Mouse (Mus musculus): ENCODE measurements around the gene Ank3. TPM values are rescaled to one million over a fixed set of nuclear protein-coding genes. Genes with fewer than 3 reads are reported as not detected.

Ank3 gene
- polyA plus RNA-seq, 1 experiment from 2014 or later = 22.5 TPM

DNA sequence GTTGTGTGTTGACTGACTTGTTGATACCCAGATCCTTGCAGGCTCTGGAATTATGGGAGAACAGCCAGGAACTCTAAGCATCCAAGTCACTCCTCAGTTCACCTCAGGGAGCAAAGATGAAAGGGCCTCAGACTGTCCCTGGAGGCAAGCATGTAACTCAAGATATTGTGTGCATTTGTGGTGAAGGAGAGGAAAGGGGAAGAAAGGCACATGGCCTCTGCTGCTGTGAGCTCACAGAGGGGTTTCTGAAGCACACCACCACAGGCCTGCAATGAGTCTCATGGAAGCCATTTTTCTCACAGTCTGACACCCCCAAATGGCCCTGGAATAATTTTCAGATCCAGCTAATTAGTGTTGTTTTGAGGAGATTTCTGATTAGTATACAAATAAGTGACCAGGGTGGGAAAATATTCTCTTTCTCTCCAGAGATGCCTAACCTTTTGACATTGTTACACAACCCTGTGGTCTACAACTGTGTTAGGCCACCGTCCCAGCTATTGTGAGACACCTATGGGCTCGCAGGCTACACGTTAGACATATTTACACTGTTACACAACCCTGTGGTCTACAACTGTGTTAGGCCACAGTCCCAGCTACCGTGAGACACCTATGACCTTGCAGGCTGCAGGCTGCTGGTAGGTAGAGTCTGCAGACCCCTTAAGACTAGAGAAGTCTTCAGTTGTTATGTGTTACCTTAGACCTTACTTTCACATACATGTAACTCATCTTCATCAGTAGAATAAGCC is 485.5 kb downstream of the Ank3 start:
- WGBS = 87% methylated on average over 4 of the region's 4 CpGs

DNA sequence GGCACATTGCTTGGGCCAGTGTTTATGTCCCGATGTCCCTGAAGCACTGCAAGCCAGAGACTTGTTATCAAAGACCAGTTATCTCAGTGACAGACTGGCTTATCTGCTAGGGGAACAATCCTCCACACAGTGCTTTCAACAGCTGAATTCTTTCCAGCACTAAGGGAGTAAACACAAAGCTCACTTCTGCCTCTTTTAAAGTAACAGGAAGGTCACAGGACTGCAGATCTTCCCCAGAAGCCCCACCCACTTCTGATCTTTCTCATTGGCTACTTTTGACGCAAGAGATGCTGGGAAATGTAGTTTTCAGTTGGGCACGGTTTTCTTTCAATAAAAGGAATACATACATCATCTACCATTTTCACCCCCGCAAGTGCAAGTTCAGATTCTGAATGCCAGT is 489.8 kb downstream of the Ank3 start:
- peaks cover 29% of the 10 kb centered on the region for H3K36me3 ChIP-seq (ENCODE audit: control insufficient read depth, insufficient read depth, low read length)
- no peak overlapping the region for H3K9ac ChIP-seq (ENCODE audit: low read depth, low read length)
- H3K27me3 ChIP-seq (replicated peaks; ENCODE audit: control insufficient read depth, insufficient read depth, low read length) = no peaks in the 10 kb centered on the region
- DNase-seq (ENCODE audit: low spot score) (peak; percentile 76), ATAC-seq (ENCODE audit: low read depth) (no peak)
- 22% methylated on average over 4 of the region's 4 CpGs for WGBS
- no peaks in the 10 kb centered on the region for H3K9me3 ChIP-seq (ENCODE audit: control insufficient read depth, low read length)
- no peak overlapping the region for H3K4me3 ChIP-seq (ENCODE audit: low read depth, low read length)
- H3K27ac ChIP-seq (replicated peaks; ENCODE audit: low read depth, low read length) = no peak overlapping the region
- peak overlapping the region; percentile 37 for H3K4me2 ChIP-seq (ENCODE audit: low read depth, low read length)
- H3K4me1 ChIP-seq (ENCODE audit: control insufficient read depth, insufficient read depth, low read length) = no peaks in the 10 kb centered on the region

More for the DNA sequence above, 485.5 kb downstream of the Ank3 start:
- no peak overlapping the region for H3K4me3 ChIP-seq (ENCODE audit: low read depth, low read length)
- H3K4me2 ChIP-seq (ENCODE audit: low read depth, low read length) = no peak overlapping the region
- no peaks in the 10 kb centered on the region for H3K27me3 ChIP-seq (replicated peaks; ENCODE audit: control insufficient read depth, insufficient read depth, low read length)
- peaks cover 34% of the 10 kb centered on the region for H3K36me3 ChIP-seq (ENCODE audit: control insufficient read depth, insufficient read depth, low read length)
- DNase-seq (ENCODE audit: low spot score) (no peak), ATAC-seq (ENCODE audit: low read depth) (no peak)
- H3K4me1 ChIP-seq (ENCODE audit: control insufficient read depth, insufficient read depth, low read length) = no peaks in the 10 kb centered on the region
- no peaks in the 10 kb centered on the region for H3K9me3 ChIP-seq (ENCODE audit: control insufficient read depth, low read length)
- no peak overlapping the region for H3K9ac ChIP-seq (ENCODE audit: low read depth, low read length)
- H3K27ac ChIP-seq (replicated peaks; ENCODE audit: low read depth, low read length) = no peak overlapping the region

DNA sequence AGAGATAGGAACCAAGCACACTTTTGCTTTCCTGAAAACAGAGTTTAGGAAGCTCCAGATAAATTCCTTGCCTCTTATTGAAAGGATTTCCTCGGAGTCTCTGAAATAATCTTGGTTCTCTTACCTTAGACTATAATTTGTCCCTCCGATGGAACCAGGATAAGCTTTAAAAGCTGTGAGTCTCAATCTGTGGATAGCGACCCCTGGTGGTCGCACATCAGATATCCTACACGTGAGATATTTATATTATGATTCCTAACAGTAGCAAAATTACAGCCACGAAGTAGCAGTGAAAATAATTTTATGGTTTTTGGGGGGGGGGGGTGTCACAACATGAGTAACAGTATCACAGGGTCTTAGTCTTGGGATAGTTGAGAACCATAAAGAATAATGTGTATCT is 491.2 kb downstream of the Ank3 start:
- ATAC-seq (ENCODE audit: low read depth) (no peak), DNase-seq (ENCODE audit: low spot score) (peak; percentile 56)
- Histone ChIP-seq H3K4me3 (ENCODE audit: low read depth, low read length) (no peak overlapping the region), H3K27ac (replicated peaks; ENCODE audit: low read depth, low read length) (no peak overlapping the region), H3K9ac (ENCODE audit: low read depth, low read length) (no peak overlapping the region), H3K4me2 (ENCODE audit: low read depth, low read length) (no peak overlapping the region), H3K4me1 (ENCODE audit: control insufficient read depth, insufficient read depth, low read length) (no peaks in the 10 kb centered on the region), H3K27me3 (replicated peaks; ENCODE audit: control insufficient read depth, insufficient read depth, low read length) (no peaks in the 10 kb centered on the region), H3K9me3 (ENCODE audit: control insufficient read depth, low read length) (no peaks in the 10 kb centered on the region), H3K36me3 (ENCODE audit: control insufficient read depth, insufficient read depth, low read length) (peaks cover 17% of the 10 kb centered on the region)
- 20% methylated on average over 6 of the region's 6 CpGs for WGBS

DNA sequence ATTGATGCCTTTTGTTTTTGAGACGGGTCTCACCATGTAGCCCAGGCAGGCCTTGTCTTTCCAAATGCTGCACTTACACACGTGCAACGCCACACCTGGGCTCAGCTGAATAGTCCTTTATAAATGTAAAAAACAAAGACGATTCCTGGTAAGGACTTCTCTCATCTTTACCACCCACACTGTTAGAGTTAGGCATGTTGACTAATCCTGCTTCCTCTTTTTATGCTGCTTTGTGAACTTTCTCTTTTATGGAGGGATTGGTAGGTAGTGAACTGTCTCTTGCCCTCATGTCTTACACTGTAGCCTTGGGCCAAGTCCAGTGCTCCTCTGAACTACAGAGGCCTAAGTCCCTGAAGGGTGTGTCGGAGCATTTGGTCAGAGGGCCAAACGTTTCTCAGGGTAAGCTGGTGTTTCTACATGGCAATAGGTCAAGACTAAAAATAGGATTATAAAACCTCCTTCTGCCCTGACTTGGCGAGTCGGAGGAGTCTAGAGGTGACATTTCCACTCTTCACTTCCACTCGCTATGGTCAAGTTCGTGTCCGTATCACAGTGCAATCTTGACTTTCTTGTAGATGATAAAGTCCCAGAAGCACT is 491.9 kb downstream of the Ank3 start:
- ATAC-seq (ENCODE audit: low read depth) = no peak
- Histone ChIP-seq H3K4me3 (ENCODE audit: low read depth, low read length) (no peak overlapping the region), H3K4me1 (ENCODE audit: control insufficient read depth, insufficient read depth, low read length) (no peaks in the 10 kb centered on the region), H3K27ac (replicated peaks; ENCODE audit: low read depth, low read length) (no peak overlapping the region), H3K9me3 (ENCODE audit: control insufficient read depth, low read length) (no peaks in the 10 kb centered on the region), H3K27me3 (replicated peaks; ENCODE audit: control insufficient read depth, insufficient read depth, low read length) (no peaks in the 10 kb centered on the region), H3K9ac (ENCODE audit: low read depth, low read length) (no peak overlapping the region), H3K4me2 (ENCODE audit: low read depth, low read length) (no peak overlapping the region), H3K36me3 (ENCODE audit: control insufficient read depth, insufficient read depth, low read length) (peaks cover 10% of the 10 kb centered on the region)
- no peak for DNase-seq (ENCODE audit: low spot score)
- WGBS = 86% methylated on average over 11 of the region's 11 CpGs

DNA sequence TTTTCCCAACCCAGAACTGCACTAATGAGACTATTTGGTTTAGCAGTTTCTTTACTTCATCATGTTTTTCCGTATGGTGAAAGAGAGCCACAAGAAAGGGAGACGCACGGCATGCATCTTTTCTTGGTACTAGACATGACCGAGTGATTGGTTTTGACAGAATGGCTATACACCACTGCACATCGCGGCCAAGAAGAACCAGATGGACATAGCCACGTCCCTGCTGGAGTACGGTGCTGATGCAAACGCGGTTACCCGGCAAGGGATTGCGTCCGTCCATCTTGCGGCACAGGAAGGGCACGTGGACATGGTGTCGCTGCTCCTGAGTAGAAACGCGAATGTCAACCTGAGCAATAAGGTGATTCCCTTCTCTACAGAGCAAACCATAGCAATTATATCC is 493.6 kb downstream of the Ank3 start:
- no peak overlapping the region for H3K4me2 ChIP-seq (ENCODE audit: low read depth, low read length)
- no peak overlapping the region for H3K9ac ChIP-seq (ENCODE audit: low read depth, low read length)
- no peak for ATAC-seq (ENCODE audit: low read depth)
- no peak for DNase-seq (ENCODE audit: low spot score)
- H3K27ac ChIP-seq (replicated peaks; ENCODE audit: low read depth, low read length) = no peak overlapping the region
- WGBS = 92% methylated on average over 18 of the region's 18 CpGs
- no peaks in the 10 kb centered on the region for H3K27me3 ChIP-seq (replicated peaks; ENCODE audit: control insufficient read depth, insufficient read depth, low read length)
- no peak overlapping the region for H3K4me3 ChIP-seq (ENCODE audit: low read depth, low read length)
- no peaks in the 10 kb centered on the region for H3K4me1 ChIP-seq (ENCODE audit: control insufficient read depth, insufficient read depth, low read length)
- H3K9me3 ChIP-seq (ENCODE audit: control insufficient read depth, low read length) = no peaks in the 10 kb centered on the region
- peaks cover 6% of the 10 kb centered on the region; the same call in 1 of the 2 replicates for H3K36me3 ChIP-seq (ENCODE audit: control insufficient read depth, insufficient read depth, low read length)

DNA sequence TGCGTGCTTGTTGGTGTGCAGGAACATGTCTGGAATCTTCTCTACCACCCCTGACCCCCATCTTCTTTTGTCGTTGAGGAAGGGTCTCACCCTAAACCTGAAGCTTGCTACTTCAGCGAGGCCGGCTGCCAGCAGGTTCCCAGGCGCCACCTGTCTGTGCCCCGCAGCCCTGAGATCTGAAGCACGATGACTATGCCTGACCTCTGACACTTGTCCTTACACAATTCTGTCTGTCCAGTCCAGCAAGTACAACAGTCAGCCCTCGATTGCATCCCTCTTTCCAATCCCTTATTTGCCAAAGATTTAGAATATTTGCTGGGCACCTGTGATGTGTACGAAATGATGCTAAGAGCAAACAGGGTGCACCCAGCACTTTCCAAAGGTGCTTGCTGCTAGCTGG is 497.0 kb downstream of the Ank3 start:
- Histone ChIP-seq H3K36me3 (ENCODE audit: control insufficient read depth, insufficient read depth, low read length) (peaks cover 24% of the 10 kb centered on the region; the same call in 1 of the 2 replicates), H3K4me2 (ENCODE audit: low read depth, low read length) (no peak overlapping the region), H3K4me3 (ENCODE audit: low read depth, low read length) (no peak overlapping the region), H3K27ac (replicated peaks; ENCODE audit: low read depth, low read length) (no peak overlapping the region), H3K27me3 (replicated peaks; ENCODE audit: control insufficient read depth, insufficient read depth, low read length) (no peaks in the 10 kb centered on the region), H3K9ac (ENCODE audit: low read depth, low read length) (no peak overlapping the region), H3K4me1 (ENCODE audit: control insufficient read depth, insufficient read depth, low read length) (no peaks in the 10 kb centered on the region), H3K9me3 (ENCODE audit: control insufficient read depth, low read length) (no peaks in the 10 kb centered on the region)
- DNase-seq (ENCODE audit: low spot score) (no peak), ATAC-seq (ENCODE audit: low read depth) (no peak)
- WGBS = 70% methylated on average over 9 of the region's 9 CpGs

DNA sequence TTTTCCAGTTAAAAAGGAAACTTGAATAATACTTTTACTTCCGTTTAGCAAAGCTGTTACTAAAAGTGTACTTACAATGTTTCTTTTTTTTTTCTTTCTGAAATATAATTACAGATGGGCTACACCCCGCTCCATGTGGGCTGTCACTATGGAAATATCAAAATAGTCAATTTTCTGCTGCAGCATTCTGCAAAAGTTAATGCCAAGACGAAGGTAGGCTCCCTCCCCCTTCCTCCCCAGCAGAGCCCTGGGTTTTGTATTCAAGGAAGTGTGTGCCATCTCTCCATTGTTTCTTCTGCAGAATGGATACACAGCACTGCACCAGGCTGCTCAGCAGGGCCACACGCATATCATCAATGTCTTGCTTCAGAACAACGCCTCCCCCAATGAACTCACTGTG is 499.4 kb downstream of the Ank3 start:
- Histone ChIP-seq H3K27ac (replicated peaks; ENCODE audit: low read depth, low read length) (no peak overlapping the region), H3K27me3 (replicated peaks; ENCODE audit: control insufficient read depth, insufficient read depth, low read length) (no peaks in the 10 kb centered on the region), H3K4me2 (ENCODE audit: low read depth, low read length) (no peak overlapping the region), H3K9me3 (ENCODE audit: control insufficient read depth, low read length) (no peaks in the 10 kb centered on the region), H3K9ac (ENCODE audit: low read depth, low read length) (no peak overlapping the region), H3K4me1 (ENCODE audit: control insufficient read depth, insufficient read depth, low read length) (no peaks in the 10 kb centered on the region), H3K36me3 (ENCODE audit: control insufficient read depth, insufficient read depth, low read length) (peaks cover 23% of the 10 kb centered on the region; the same call in 1 of the 2 replicates), H3K4me3 (ENCODE audit: low read depth, low read length) (no peak overlapping the region)
- ATAC-seq (ENCODE audit: low read depth) (no peak), DNase-seq (ENCODE audit: low spot score) (no peak)
- WGBS = 80% methylated on average over 5 of the region's 5 CpGs

DNA sequence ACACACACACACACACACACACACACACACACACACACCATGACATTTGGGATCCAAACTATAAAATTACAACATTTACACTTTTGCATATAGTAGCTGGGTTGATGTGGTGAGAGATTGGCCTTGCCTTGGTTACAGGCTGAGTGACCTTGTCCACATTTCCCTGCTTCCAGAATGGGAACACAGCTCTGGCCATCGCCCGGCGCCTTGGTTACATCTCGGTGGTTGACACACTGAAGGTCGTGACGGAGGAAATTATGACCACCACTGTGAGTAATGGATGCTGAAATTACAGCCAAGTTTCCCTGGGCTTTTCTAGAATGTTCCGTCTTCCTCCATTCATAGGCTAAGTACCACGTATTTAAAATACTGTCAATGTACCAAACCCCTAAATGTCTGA is 500.2 kb downstream of the Ank3 start:
- H3K9me3 ChIP-seq (ENCODE audit: control insufficient read depth, low read length) = no peaks in the 10 kb centered on the region
- ATAC-seq (ENCODE audit: low read depth) = no peak
- H3K27ac ChIP-seq (replicated peaks; ENCODE audit: low read depth, low read length) = no peak overlapping the region
- no peak for DNase-seq (ENCODE audit: low spot score)
- H3K4me1 ChIP-seq (ENCODE audit: control insufficient read depth, insufficient read depth, low read length) = no peaks in the 10 kb centered on the region
- 94% methylated on average over 8 of the region's 8 CpGs for WGBS
- H3K27me3 ChIP-seq (replicated peaks; ENCODE audit: control insufficient read depth, insufficient read depth, low read length) = no peaks in the 10 kb centered on the region
- no peak overlapping the region for H3K9ac ChIP-seq (ENCODE audit: low read depth, low read length)
- peaks cover 18% of the 10 kb centered on the region; the same call in 1 of the 2 replicates for H3K36me3 ChIP-seq (ENCODE audit: control insufficient read depth, insufficient read depth, low read length)
- no peak overlapping the region for H3K4me2 ChIP-seq (ENCODE audit: low read depth, low read length)
- H3K4me3 ChIP-seq (ENCODE audit: low read depth, low read length) = no peak overlapping the region

DNA sequence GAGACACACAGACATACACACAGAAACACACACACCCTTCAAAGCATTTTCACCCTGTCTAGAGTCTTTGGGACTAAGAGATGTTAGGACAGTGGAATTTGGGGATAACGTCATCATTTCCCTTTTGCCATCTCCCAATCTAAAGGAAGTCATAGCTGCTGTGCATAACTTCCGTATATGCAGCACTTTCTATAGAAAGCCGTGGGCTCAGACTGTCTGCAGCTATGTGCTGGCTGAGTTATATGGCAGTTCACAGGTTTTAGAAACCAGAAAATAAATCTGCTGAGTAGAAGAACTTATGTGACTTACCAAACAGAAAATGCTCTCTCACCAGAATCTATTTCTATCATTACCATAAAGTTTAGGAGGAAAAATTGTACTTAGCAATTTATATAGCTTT is 501.2 kb downstream of the Ank3 start:
- H3K36me3 ChIP-seq (ENCODE audit: control insufficient read depth, insufficient read depth, low read length) = peaks cover 18% of the 10 kb centered on the region; the same call in 1 of the 2 replicates
- H3K27me3 ChIP-seq (replicated peaks; ENCODE audit: control insufficient read depth, insufficient read depth, low read length) = no peaks in the 10 kb centered on the region
- H3K4me1 ChIP-seq (ENCODE audit: control insufficient read depth, insufficient read depth, low read length) = no peaks in the 10 kb centered on the region
- no peak overlapping the region for H3K4me3 ChIP-seq (ENCODE audit: low read depth, low read length)
- no peaks in the 10 kb centered on the region for H3K9me3 ChIP-seq (ENCODE audit: control insufficient read depth, low read length)
- H3K4me2 ChIP-seq (ENCODE audit: low read depth, low read length) = no peak overlapping the region
- DNase-seq (ENCODE audit: low spot score) = no peak
- no peak overlapping the region for H3K9ac ChIP-seq (ENCODE audit: low read depth, low read length)
- WGBS = 81% methylated on average over 3 of the region's 3 CpGs
- ATAC-seq (ENCODE audit: low read depth) = no peak
- H3K27ac ChIP-seq (replicated peaks; ENCODE audit: low read depth, low read length) = no peak overlapping the region

Measured in embryonic facial prominence, embryonic 14.5 days (tissue).